Mouse (Mus musculus) megakaryocyte, embryonic 14.5 days (primary cell): Measurements from ENCODE around the gene Ckap4.

Source experiments
- FLI1 ChIP-seq: IDR thresholded peaks from 2 replicates; pipeline ENCODE4 v1.6.1; 2012; ENCODE audit warnings: low read length, inconsistent platforms, mixed read lengths
- GATA1 ChIP-seq: IDR thresholded peaks from 3 replicates; pipeline ENCODE4 v1.6.1; 2012; ENCODE audit warnings: mixed read lengths, low read length, inconsistent platforms, borderline replicate concordance

DNA sequence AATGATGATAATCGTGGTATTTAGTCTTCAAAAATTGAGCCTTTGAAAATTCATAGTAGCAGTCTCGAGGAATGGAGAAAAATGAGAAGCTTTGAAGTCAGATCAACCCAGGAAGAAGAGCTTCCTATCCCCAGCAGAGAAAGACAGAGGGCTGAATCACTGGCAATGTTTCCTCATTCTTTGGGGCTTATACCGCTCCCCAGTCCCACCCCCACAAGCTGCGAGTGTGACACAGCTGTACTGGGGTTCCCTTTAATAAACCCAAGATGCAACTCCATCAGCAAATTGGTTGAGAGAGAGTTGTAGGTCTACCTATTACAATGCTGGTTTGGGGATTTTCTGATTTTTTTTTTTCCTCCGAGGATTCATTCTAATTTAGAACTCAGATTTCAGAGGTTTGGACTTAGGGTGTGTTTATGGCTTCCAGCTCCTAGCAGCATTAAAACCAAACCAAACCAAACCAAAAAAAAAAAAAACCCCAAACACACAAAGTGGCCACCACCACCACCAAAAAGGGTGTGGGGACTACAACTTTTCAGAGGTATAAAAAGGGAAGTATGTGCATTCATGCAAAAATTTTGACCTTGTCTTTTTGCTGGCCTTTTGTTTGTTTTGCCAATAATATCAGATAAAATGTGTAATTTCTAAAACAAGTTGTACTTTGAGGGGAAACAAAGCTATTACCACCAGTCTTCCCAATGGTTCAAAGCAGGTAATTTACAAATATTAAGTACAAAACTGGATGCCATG, 40.0 kb upstream of the Ckap4 start:
- no peak for TF ChIP-seq GATA1
- TF ChIP-seq FLI1 = no peak
